Mouse (Mus musculus): ENCODE results near the gene Gm17657. TPM values are rescaled to one million over a fixed set of nuclear protein-coding genes. Genes with fewer than 3 reads are reported as not detected.

Gm17657 gene
- polyA plus RNA-seq (2014; fragmentation: Nextera tagmentation; extraction: Ambion mirVana), result not detected in 2 replicates

DNA sequence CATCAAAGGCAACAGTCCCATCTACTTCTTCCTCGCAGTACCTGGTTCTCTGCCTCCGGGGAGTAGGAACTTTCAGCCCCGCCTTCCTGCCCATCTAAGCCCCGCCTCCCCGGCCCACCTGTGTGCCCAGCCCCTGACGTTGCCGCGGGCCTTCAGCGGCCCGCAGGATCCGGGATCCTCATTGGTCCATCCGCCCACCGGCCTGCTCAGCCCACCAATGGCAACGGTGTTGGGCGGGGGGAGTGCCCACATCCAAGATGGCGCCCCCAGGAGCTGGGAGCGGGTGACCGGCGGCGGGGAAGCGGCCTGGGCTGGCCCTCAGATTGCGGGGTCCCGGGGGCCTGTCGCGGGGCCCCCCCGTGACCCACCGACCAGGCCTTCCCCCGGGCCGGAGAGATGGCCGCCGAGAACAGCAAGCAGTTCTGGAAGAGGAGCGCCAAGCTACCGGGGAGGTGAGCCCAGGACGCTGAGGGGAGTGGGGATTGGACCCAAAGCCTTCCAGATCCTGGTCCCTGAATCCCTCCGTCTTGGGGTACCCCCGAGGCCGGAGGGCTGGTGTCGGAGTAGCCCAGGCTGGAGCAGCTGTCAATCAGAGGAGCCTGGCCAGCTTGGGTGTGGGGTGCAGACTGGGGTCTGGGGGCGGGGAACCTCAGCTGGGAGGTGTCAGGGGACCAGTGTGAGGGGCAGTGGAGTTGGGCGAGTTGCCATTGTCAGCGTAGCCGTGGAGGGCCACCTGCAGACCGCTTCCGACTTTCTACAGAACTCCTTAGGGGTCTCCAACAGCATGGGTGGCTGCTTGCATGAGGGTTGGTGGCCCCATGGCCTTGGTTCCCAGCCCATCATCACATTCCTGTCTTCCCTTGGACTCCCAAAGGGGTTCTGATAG is at the start of gene Gm17657, which contains the start of gene Tbc1d22b:
Gm17657 (minus strand) TSS at position 96 of the 886 bp plus-strand sequence.
Tbc1d22b (plus strand) TSS at position 243 of the 886 bp plus-strand sequence.
- Histone ChIP-seq H3K4me2 (replicated peaks) (peak within 1 kb of the TSS; percentile 98), H3K27ac (peak within 1 kb of the TSS; percentile 44), H3K27me3 (ENCODE audit: control insufficient read depth, insufficient read depth, low read length) (no peaks in the 10 kb centered on the region), H3K9me3 (ENCODE audit: control insufficient read depth, low read length) (no peaks in the 10 kb centered on the region), H3K9ac (peak within 1 kb of the TSS; percentile 96), H3K36me3 (replicated peaks; ENCODE audit: control insufficient read depth, insufficient read depth) (no peaks in the 10 kb centered on the region), H3K4me3 (replicated peaks; ENCODE audit: low read length) (peak within 1 kb of the TSS; percentile 97), H3K4me1 (replicated peaks; ENCODE audit: control insufficient read depth, insufficient read depth, low read length) (peaks cover 13% of the 10 kb centered on the region)
- WGBS, result 0% methylated on average over 38 of the region's 44 CpGs
- ATAC-seq (ENCODE audit: low FRiP score), result peak; percentile 98
- peak; percentile 91 for DNase-seq (ENCODE audit: low spot score)

DNA sequence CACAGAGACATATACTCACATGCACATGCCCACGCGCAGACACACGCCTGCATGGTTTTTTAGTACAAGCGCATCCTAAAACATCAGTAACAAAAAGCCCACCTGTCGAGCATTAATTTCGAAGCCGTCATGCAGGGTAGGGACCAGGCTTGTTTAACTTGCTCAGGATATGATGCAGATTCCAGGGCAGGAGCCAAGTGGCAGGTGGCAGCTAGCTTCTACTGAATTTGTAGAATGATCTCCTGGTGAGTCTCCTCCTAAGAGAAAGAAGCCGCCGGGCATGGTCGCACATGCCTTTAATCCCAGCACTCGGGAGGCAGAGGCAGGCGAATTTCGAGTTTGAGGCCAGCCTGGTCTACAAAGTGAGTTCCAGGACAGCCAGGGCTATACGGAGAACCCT is 49.6 kb upstream of the Gm17657 start:
- H3K36me3 ChIP-seq (replicated peaks; ENCODE audit: control insufficient read depth, insufficient read depth), result peaks cover 61% of the 10 kb centered on the region
- ATAC-seq (ENCODE audit: low FRiP score), result no peak
- 89% methylated on average over 14 of the region's 14 CpGs for WGBS

GRCm38 (mm10) chr17:29596771-29597132 is 47.3 kb upstream of the Gm17657 start:
- peaks cover 50% of the 10 kb centered on the region for H3K36me3 ChIP-seq (replicated peaks; ENCODE audit: control insufficient read depth, insufficient read depth)
- H3K27ac ChIP-seq, result no peak overlapping the region
- H3K9me3 ChIP-seq (ENCODE audit: control insufficient read depth, low read length), result no peaks in the 10 kb centered on the region
- no peak overlapping the region for H3K4me2 ChIP-seq (replicated peaks)
- H3K4me3 ChIP-seq (replicated peaks; ENCODE audit: low read length), result no peak overlapping the region
- H3K9ac ChIP-seq, result no peak overlapping the region
- WGBS, result 66% methylated on average over 13 of the region's 13 CpGs
- no peaks in the 10 kb centered on the region for H3K27me3 ChIP-seq (ENCODE audit: control insufficient read depth, insufficient read depth, low read length)
- DNase-seq (ENCODE audit: low spot score) (no peak), ATAC-seq (ENCODE audit: low FRiP score) (no peak)
- peaks cover 4% of the 10 kb centered on the region for H3K4me1 ChIP-seq (replicated peaks; ENCODE audit: control insufficient read depth, insufficient read depth, low read length)

More for the DNA sequence above, 49.6 kb upstream of the Gm17657 start:
- no peak for DNase-seq (ENCODE audit: low spot score)
- H3K4me1 ChIP-seq (replicated peaks; ENCODE audit: control insufficient read depth, insufficient read depth, low read length), result peaks cover 4% of the 10 kb centered on the region
- H3K27me3 ChIP-seq (ENCODE audit: control insufficient read depth, insufficient read depth, low read length), result no peaks in the 10 kb centered on the region
- no peak overlapping the region for H3K27ac ChIP-seq
- no peak overlapping the region for H3K4me2 ChIP-seq (replicated peaks)
- no peaks in the 10 kb centered on the region for H3K9me3 ChIP-seq (ENCODE audit: control insufficient read depth, low read length)
- no peak overlapping the region for H3K4me3 ChIP-seq (replicated peaks; ENCODE audit: low read length)
- no peak overlapping the region for H3K9ac ChIP-seq

- DNase-seq (ENCODE audit: low spot score) (no peak), ATAC-seq (ENCODE audit: low FRiP score) (no peak)
- no peak overlapping the region for H3K4me2 ChIP-seq (replicated peaks)
- H3K4me1 ChIP-seq (replicated peaks; ENCODE audit: control insufficient read depth, insufficient read depth, low read length), result peaks cover 4% of the 10 kb centered on the region
- no peak overlapping the region for H3K27ac ChIP-seq
- H3K27me3 ChIP-seq (ENCODE audit: control insufficient read depth, insufficient read depth, low read length), result no peaks in the 10 kb centered on the region
- H3K4me3 ChIP-seq (replicated peaks; ENCODE audit: low read length), result no peak overlapping the region
- no peaks in the 10 kb centered on the region for H3K9me3 ChIP-seq (ENCODE audit: control insufficient read depth, low read length)
- peaks cover 44% of the 10 kb centered on the region for H3K36me3 ChIP-seq (replicated peaks; ENCODE audit: control insufficient read depth, insufficient read depth)
- H3K9ac ChIP-seq, result no peak overlapping the region; the same call in 1 of the 2 replicates
- WGBS, result 74% methylated on average over 15 of the region's 15 CpGs
Measured at GRCm38 (mm10) chr17:29595891-29596770, 46.7 kb upstream of the Gm17657 start.

- WGBS, result 20% methylated on average over 11 of the region's 11 CpGs
- Histone ChIP-seq H3K36me3 (replicated peaks; ENCODE audit: control insufficient read depth, insufficient read depth) (peaks cover 7% of the 10 kb centered on the region; the same call in 1 of the 2 replicates), H3K4me3 (replicated peaks; ENCODE audit: low read length) (no peak overlapping the region), H3K27me3 (ENCODE audit: control insufficient read depth, insufficient read depth, low read length) (no peaks in the 10 kb centered on the region), H3K4me1 (replicated peaks; ENCODE audit: control insufficient read depth, insufficient read depth, low read length) (peaks cover 15% of the 10 kb centered on the region), H3K9ac (no peak overlapping the region), H3K4me2 (replicated peaks) (no peak overlapping the region), H3K27ac (peak overlapping the region; percentile 72), H3K9me3 (ENCODE audit: control insufficient read depth, low read length) (no peaks in the 10 kb centered on the region)
- ATAC-seq (ENCODE audit: low FRiP score) (peak; percentile 78; the same call in 1 of the 2 replicates), DNase-seq (ENCODE audit: low spot score) (peak; percentile 53)
Measured at GRCm38 (mm10) chr17:29589221-29589898, 39.9 kb upstream of the Gm17657 start.

DNA sequence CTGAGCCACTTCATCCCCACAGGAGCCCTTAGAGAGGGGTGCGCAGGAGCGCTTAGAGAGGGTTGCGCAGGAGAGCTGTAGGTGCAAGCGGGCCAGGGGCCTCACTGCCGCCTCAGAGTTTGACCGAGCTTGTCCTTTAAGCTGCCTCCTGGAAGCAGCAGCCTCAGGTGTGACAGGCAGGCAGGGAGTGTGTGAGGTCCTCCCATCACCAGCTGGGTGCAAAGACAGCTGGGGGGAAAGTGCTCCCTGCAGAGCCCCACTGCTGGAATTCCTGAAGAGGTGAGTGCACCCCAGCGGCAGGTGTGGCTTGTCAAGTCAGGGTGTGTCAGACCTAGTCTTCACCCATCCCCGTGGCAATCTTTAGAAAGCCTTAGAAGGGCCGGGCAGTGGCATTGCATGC is 37.5 kb upstream of the Gm17657 start:
- H3K36me3 ChIP-seq (replicated peaks; ENCODE audit: control insufficient read depth, insufficient read depth), result peaks cover 17% of the 10 kb centered on the region
- H3K27me3 ChIP-seq (ENCODE audit: control insufficient read depth, insufficient read depth, low read length), result no peaks in the 10 kb centered on the region
- no peak overlapping the region for H3K9ac ChIP-seq
- H3K27ac ChIP-seq, result no peak overlapping the region
- DNase-seq (ENCODE audit: low spot score) (no peak), ATAC-seq (ENCODE audit: low FRiP score) (no peak)
- peaks cover 15% of the 10 kb centered on the region for H3K4me1 ChIP-seq (replicated peaks; ENCODE audit: control insufficient read depth, insufficient read depth, low read length)
- no peaks in the 10 kb centered on the region for H3K9me3 ChIP-seq (ENCODE audit: control insufficient read depth, low read length)
- no peak overlapping the region for H3K4me3 ChIP-seq (replicated peaks; ENCODE audit: low read length)
- H3K4me2 ChIP-seq (replicated peaks), result no peak overlapping the region
- WGBS, result 89% methylated on average over 9 of the region's 9 CpGs

DNA sequence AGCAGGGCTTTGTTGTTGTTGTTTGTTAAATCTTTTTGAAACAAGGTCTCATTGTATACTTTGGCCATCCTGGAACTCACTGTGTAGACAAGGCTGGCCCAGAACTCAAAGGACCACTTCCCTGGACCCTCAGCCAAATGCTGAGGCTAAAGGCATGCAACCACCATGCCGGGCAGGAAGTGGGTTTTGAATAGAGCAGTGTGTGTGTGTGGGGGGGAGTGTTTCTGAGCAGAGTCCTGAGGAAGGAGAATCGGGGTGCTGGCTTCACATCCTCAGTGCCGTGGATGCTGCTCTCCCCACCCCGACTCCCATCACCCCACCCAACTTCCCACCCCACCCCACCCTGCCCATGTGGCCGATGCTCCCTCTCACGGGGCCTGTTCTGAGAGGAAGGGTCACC is 36.0 kb upstream of the Gm17657 start:
- no peak for ATAC-seq (ENCODE audit: low FRiP score)
- Histone ChIP-seq H3K27ac (no peak overlapping the region), H3K4me2 (replicated peaks) (no peak overlapping the region), H3K4me3 (replicated peaks; ENCODE audit: low read length) (no peak overlapping the region), H3K27me3 (ENCODE audit: control insufficient read depth, insufficient read depth, low read length) (no peaks in the 10 kb centered on the region), H3K36me3 (replicated peaks; ENCODE audit: control insufficient read depth, insufficient read depth) (peaks cover 23% of the 10 kb centered on the region), H3K4me1 (replicated peaks; ENCODE audit: control insufficient read depth, insufficient read depth, low read length) (peaks cover 15% of the 10 kb centered on the region), H3K9me3 (ENCODE audit: control insufficient read depth, low read length) (no peaks in the 10 kb centered on the region), H3K9ac (no peak overlapping the region)
- DNase-seq (ENCODE audit: low spot score), result no peak
- WGBS, result 85% methylated on average over 6 of the region's 6 CpGs

DNA sequence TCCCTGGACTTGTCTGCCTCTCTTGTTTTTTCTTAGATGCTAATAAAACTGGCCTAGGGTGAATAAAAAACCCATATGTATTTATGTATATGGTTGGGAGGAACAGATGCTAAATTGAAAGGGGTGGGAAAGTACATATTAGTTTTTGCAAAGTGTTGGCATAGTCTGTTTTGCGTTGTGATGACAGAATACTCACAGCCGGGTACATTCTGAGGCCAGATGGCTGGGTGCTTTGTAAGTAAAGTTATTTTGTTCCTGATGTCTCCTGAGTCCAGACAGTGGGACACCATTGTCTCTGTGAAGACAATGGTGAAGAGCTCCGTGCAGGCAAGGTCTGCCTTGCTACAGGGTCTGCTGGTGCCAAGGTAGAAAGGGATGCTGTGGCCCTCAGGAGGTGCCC is 35.3 kb upstream of the Gm17657 start:
- WGBS, result 65% methylated on average over 3 of the region's 3 CpGs
- DNase-seq (ENCODE audit: low spot score), result no peak

More for the DNA sequence above, 35.3 kb upstream of the Gm17657 start:
- no peak overlapping the region for H3K4me3 ChIP-seq (replicated peaks; ENCODE audit: low read length)
- peaks cover 31% of the 10 kb centered on the region for H3K36me3 ChIP-seq (replicated peaks; ENCODE audit: control insufficient read depth, insufficient read depth)
- peaks cover 9% of the 10 kb centered on the region for H3K4me1 ChIP-seq (replicated peaks; ENCODE audit: control insufficient read depth, insufficient read depth, low read length)
- no peaks in the 10 kb centered on the region for H3K27me3 ChIP-seq (ENCODE audit: control insufficient read depth, insufficient read depth, low read length)
- H3K9me3 ChIP-seq (ENCODE audit: control insufficient read depth, low read length), result no peaks in the 10 kb centered on the region
- H3K9ac ChIP-seq, result no peak overlapping the region
- no peak overlapping the region for H3K4me2 ChIP-seq (replicated peaks)
- H3K27ac ChIP-seq, result no peak overlapping the region
- no peak for ATAC-seq (ENCODE audit: low FRiP score)

Data from hindbrain, embryonic 14.5 days (tissue).